ENCODE assay signal across 10 mouse cellular contexts in genomic region chr4:49153849-49154248, GRCm38 (mm10).
A peak's percentile ranks its signal among the peaks of the same experiment; 100 is the strongest.
DNase-seq lines count a peak whose midpoint lies in the region; ATAC-seq and TF ChIP-seq lines count a peak whose summit lies in the region.
"Had no signal": no experiment of that assay in that cellular context is flagged by ENCODE, and none has a peak within 500 bp of the region (broad histone marks: within the 10 kb centered on the region; RNA-seq: fewer than 3 reads in every experiment).

No protein-coding gene starts in this region.

- no peaks in the 10 kb centered on the region for H3K9me3 ChIP-seq in midbrain, embryonic 10.5 days (replicated peaks)
- no peaks in the 10 kb centered on the region for H3K9me3 ChIP-seq in midbrain, embryonic 16.5 days (replicated peaks; ENCODE audit: control insufficient read depth, low read length, poor library complexity, severe bottlenecking)
- no peaks in the 10 kb centered on the region for H3K9me3 ChIP-seq in forebrain, postnatal 0 days (ENCODE audit: low read length)
- no peaks in the 10 kb centered on the region for H3K9me3 ChIP-seq in liver, embryonic 12.5 days (replicated peaks)
- H3K9me3 ChIP-seq: embryonic facial prominence, embryonic 15.5 days had no signal

- no peaks in the 10 kb centered on the region for H3K27me3 ChIP-seq in midbrain, embryonic 10.5 days (ENCODE audit: low read depth, poor library complexity, severe bottlenecking)
- no peaks in the 10 kb centered on the region for H3K27me3 ChIP-seq in midbrain, embryonic 16.5 days (ENCODE audit: control insufficient read depth, insufficient read depth, low read depth, low read length)
- H3K27me3 ChIP-seq in forebrain, postnatal 0 days (ENCODE audit: insufficient read depth, low read length), result no peaks in the 10 kb centered on the region
- no peaks in the 10 kb centered on the region for H3K27me3 ChIP-seq in liver, embryonic 12.5 days (replicated peaks)
- H3K27me3 ChIP-seq: embryonic facial prominence, embryonic 15.5 days had no signal

- no peak overlapping the region for H3K9ac ChIP-seq in midbrain, embryonic 16.5 days (ENCODE audit: low read depth, low read length)
- H3K9ac ChIP-seq in forebrain, postnatal 0 days, result no peak overlapping the region
- no peak overlapping the region for H3K9ac ChIP-seq in liver, embryonic 12.5 days
- H3K9ac ChIP-seq: embryonic facial prominence, embryonic 15.5 days had no signal

- no peaks in the 10 kb centered on the region for H3K36me3 ChIP-seq in midbrain, embryonic 10.5 days
- H3K36me3 ChIP-seq in midbrain, embryonic 16.5 days (ENCODE audit: control insufficient read depth, insufficient read depth, low read length), result no peaks in the 10 kb centered on the region
- no peaks in the 10 kb centered on the region for H3K36me3 ChIP-seq in forebrain, postnatal 0 days (ENCODE audit: insufficient read depth)
- no peaks in the 10 kb centered on the region for H3K36me3 ChIP-seq in liver, embryonic 12.5 days
- H3K36me3 ChIP-seq: embryonic facial prominence, embryonic 15.5 days had no signal

- ATAC-seq in midbrain, embryonic 16.5 days, result no peak
- 0 out of 2 replicates have a peak, but pooled peaks have one; percentile 16 for ATAC-seq in forebrain, postnatal 0 days
- 0 out of 2 replicates have a peak, but pooled peaks have one; percentile 27 for ATAC-seq in liver, embryonic 12.5 days

- H3K27ac ChIP-seq in midbrain, embryonic 10.5 days (replicated peaks), result no peak overlapping the region
- H3K27ac ChIP-seq in midbrain, embryonic 16.5 days (ENCODE audit: low read length), result no peak overlapping the region
- no peak overlapping the region for H3K27ac ChIP-seq in forebrain, postnatal 0 days (ENCODE audit: low read depth, low read length)
- no peak overlapping the region for H3K27ac ChIP-seq in liver, embryonic 12.5 days
- H3K27ac ChIP-seq: embryonic facial prominence, embryonic 15.5 days had no signal

- H3K4me2 ChIP-seq in midbrain, embryonic 16.5 days (ENCODE audit: low read length), result no peak overlapping the region
- H3K4me2 ChIP-seq in forebrain, postnatal 0 days (ENCODE audit: low read depth), result no peak overlapping the region
- H3K4me2 ChIP-seq in liver, embryonic 12.5 days, result no peak overlapping the region
- H3K4me2 ChIP-seq: embryonic facial prominence, embryonic 15.5 days had no signal

- 48% methylated on average over 5 of the region's 5 CpGs for WGBS in midbrain, embryonic 10.5 days
- WGBS in midbrain, embryonic 16.5 days, result 37% methylated on average over 5 of the region's 5 CpGs
- 43% methylated on average over 5 of the region's 5 CpGs for WGBS in forebrain, postnatal 0 days
- WGBS in liver, embryonic 12.5 days (ENCODE audit: insufficient replicate concordance), result 40% methylated on average over 5 of the region's 5 CpGs

- H3K4me3 ChIP-seq in midbrain, embryonic 10.5 days, result no peak overlapping the region
- no peak overlapping the region for H3K4me3 ChIP-seq in midbrain, embryonic 16.5 days (ENCODE audit: low read depth, low read length)
- H3K4me3 ChIP-seq in forebrain, postnatal 0 days (ENCODE audit: low read depth, low read length), result no peak overlapping the region
- H3K4me3 ChIP-seq in liver, embryonic 12.5 days, result no peak overlapping the region
- H3K4me3 ChIP-seq: embryonic facial prominence, embryonic 15.5 days; myocyte had no signal

- DNase-seq in midbrain, embryonic 10.5 days (ENCODE audit: low spot score), result peak; percentile 48
- DNase-seq in adrenal gland, postnatal 4 days (ENCODE audit: low spot score in 2 of 2), result peak; percentile 3 to 5
- peak; percentile 30 for DNase-seq in forebrain, postnatal 0 days
- DNase-seq in kidney, postnatal 10 days, result peak; percentile 80
- DNase-seq in retina, postnatal 1 day, result peak; percentile 65
- peak; percentile 36 to 46 for DNase-seq in urinary bladder, postnatal 36 days (ENCODE audit: low spot score in 2 of 2)

- TF ChIP-seq CTCF in forebrain, postnatal 0 days (IDR thresholded peaks at IDR 0.05; ENCODE audit: low read depth), result peak; percentile 63

- H3K4me1 ChIP-seq in midbrain, embryonic 10.5 days, result no peaks in the 10 kb centered on the region
- 0 out of 2 replicates have a peak, but pooled peaks cover 4% of the 10 kb centered on the region for H3K4me1 ChIP-seq in midbrain, embryonic 16.5 days (ENCODE audit: control insufficient read depth, insufficient read depth, low read length)
- peaks cover 5% of the 10 kb centered on the region; the same call in 1 of the 2 replicates for H3K4me1 ChIP-seq in forebrain, postnatal 0 days (ENCODE audit: insufficient read depth)
- no peaks in the 10 kb centered on the region for H3K4me1 ChIP-seq in liver, embryonic 12.5 days
- H3K4me1 ChIP-seq: embryonic facial prominence, embryonic 15.5 days had no signal

Comparison
In these comparisons a context has a peak if more than half of its experiments do, and no peak if none do; other contexts are left out.
1. DNase-seq: peak in every context shown above with its lines; median percentile 80 in kidney, postnatal 10 days; 65 in retina, postnatal 1 day; 48 in midbrain, embryonic 10.5 days; 41 in urinary bladder, postnatal 36 days; 30 in forebrain, postnatal 0 days; 4 in adrenal gland, postnatal 4 days.